Mouse (Mus musculus) T-cell, adult 2 months (primary cell): ENCODE measurements around the gene 1700084M14Rik.
"Not testable (repeated sequence)": the region's sequence is repeated elsewhere in the genome, so short reads cannot be mapped to it uniquely, and the experiment has no call there.

ENCODE experiments used
- DNase-seq: peaks from one replicate; pipeline ENCODE4 v3.0.0; 2022; ENCODE audit warnings: low spot score

1700084M14Rik gene

DNA sequence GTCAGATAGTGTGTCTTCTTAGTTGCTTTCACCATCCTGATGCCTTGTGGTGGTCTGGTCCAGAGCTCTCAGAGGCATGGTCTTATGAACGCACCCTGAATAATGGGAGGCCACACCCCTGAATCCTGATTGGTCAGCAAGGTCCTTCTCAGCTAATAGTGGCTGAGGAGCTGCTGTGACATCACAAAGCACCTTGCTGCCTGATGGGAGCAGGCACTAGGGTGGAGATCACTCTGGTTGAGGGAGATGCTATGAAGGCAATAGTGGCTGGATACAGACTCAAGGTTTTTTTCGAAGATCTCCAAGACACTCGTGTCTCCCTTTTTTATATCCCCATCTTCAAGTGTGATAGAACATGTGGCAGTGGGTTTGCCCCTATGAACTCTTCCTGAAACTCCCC lies at the start of gene 1700084M14Rik:
Gene 1700084M14Rik (minus strand): TSS at position 101 of the 400 bp plus-strand sequence.
- not testable (repeated sequence) for DNase-seq
